Mouse (Mus musculus): ENCODE measurements at regions not wholly inside any gene's neighbourhood (a gene's known extent, or its start where the extent isn't known, plus 50 kb on each side); places are given as distances from the start of the nearest gene placed in this dataset.

- TF ChIP-seq CTCF (IDR thresholded peaks at IDR 0.05; ENCODE audit: low read depth, low read length) (no peak), POLR2A (IDR thresholded peaks at IDR 0.05; ENCODE audit: extremely low read depth, insufficient read depth, low read length) (no peak)
Observed at GRCm38 (mm10) chr14:17058438-17058837, 239.5 kb upstream of the Rarb start.

Measured in liver, adult 2 months (tissue).